Mouse (Mus musculus) bone marrow, adult 2 months (tissue): ENCODE data around the gene AC124502.3. TPM values are rescaled to one million over a fixed set of nuclear protein-coding genes. Genes with fewer than 3 reads are reported as not detected.

Source experiments
- H3K27ac ChIP-seq: fragments of 200-500 bp; 2 replicates; pipeline ENCODE4 v1.5.1; 2012; ENCODE audit warnings: low read depth, mild to moderate bottlenecking, control low read depth, inconsistent platforms, low read length; ENCODE audit not compliant: control insufficient read depth, poor library complexity, insufficient read depth
- H3K4me1 ChIP-seq: fragments of 200-500 bp; 2 replicates; pipeline ENCODE4 v1.6.1; 2011; ENCODE audit warnings: low read length; ENCODE audit not compliant: control insufficient read depth, insufficient read depth
- H3K4me3 ChIP-seq: fragments of 200-500 bp; replicated peaks from 2 replicates; pipeline ENCODE3; 2011; ENCODE audit warnings: mild to moderate bottlenecking, low read depth, low read length, control low read depth; ENCODE audit not compliant: control insufficient read depth
- CTCF ChIP-seq: fragments of 200-500 bp; IDR thresholded peaks from 2 replicates; pipeline ENCODE4 v1.5.1; 2011; ENCODE audit warnings: low read length, control low read depth; ENCODE audit not compliant: control insufficient read depth, insufficient read depth
- POLR2A ChIP-seq: fragments of 200-500 bp; IDR thresholded peaks from 2 replicates; pipeline ENCODE4 v1.6.1; 2011; ENCODE audit warnings: low read depth, mild to moderate bottlenecking, control low read depth, low read length, borderline replicate concordance; ENCODE audit not compliant: control insufficient read depth
- WGBS: fragments of 180-500 bp; shearing (Covaris S2); methylation state at CpG from one replicate; pipeline ENCODE4 v1.1.7; 2018; 5-methylcytosine and 5-hydroxymethylcytosine counted together
- polyA plus RNA-seq: library from polyadenylated mRNA; stranded (reverse); fragments of >200 nt; gene quantifications from 2 replicates; pipeline ENCODE4 v1.2.4, GENCODE M21; 2011; ENCODE audit warnings: low replicate concordance; ENCODE audit not compliant: missing spikeins, insufficient read depth, insufficient read length

Gene AC124502.3
- polyA plus RNA-seq, 1 experiment, result not detected

DNA sequence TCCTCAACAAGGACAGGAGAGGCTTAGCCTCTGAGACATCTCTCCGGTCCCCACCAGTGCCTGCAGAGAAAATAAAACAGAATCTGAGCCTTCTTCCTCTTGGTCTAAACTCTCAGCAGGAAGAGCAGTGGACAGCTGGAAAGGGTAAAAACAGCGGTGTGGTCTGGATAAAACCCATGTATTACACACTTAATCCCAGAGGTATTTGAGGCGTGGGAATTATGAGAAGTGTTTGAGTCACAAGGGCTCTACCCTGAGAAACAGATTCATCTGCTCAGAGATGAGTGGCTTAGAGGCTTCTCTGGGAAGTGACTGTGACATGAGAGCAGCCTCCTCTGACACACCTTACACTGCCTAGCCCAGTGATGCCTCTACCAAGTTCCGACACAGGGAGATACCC lies 21.1 kb upstream of the AC124502.3 start:
- WGBS, result 82% methylated on average over 4 of the region's 4 CpGs
- no peak for TF ChIP-seq CTCF
- TF ChIP-seq POLR2A, result no peak
- Histone ChIP-seq H3K4me3 (no peak overlapping the region), H3K4me1 (no peaks in the 10 kb centered on the region; the same call in 1 of the 2 replicates), H3K27ac (no peak overlapping the region)

DNA sequence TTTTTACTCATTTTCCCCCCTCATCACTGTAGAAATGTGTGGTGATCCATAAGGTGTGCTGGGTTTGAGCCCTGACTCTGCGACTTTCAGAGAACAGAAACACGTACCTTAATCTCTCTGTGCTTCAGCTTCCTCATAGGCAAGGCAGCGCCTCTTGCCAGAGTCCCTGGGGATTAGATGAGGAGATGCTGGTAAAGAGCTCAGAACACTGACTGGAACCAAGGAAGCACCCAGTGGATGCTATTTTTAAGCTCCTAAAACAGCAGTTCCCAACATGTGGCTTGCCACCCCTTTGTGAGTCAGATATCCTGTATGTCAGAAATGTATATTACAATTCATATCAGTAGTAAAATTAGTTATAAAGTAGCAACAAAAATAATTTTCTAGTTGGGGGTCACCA lies 20.5 kb upstream of the AC124502.3 start:
- 70% methylated on average over 3 of the region's 3 CpGs for WGBS
- no peaks in the 10 kb centered on the region; the same call in 1 of the 2 replicates for H3K4me1 ChIP-seq
- no peak for TF ChIP-seq POLR2A
- no peak for TF ChIP-seq CTCF
- H3K27ac ChIP-seq, result no peak overlapping the region
- no peak overlapping the region for H3K4me3 ChIP-seq

DNA sequence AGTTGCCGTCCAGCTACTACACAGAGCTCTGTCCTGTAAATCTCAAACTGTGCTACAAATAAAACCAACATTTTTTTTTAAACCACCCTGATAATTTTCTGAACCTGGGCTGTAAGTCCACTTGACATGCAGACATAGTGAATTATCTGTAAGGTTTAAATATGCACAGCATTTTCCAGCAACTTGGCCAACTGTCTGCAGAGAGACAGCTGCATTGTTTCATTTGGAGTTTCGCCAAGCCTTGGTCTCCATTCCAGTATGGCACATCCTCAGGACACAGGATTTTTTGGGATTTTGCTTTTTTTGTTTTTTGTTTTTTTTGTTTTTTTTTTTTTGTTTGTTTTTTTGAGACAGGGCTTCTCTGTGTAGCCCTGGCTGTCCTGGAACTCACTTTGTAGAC lies 17.3 kb upstream of the AC124502.3 start:
- TF ChIP-seq CTCF (no peak), POLR2A (no peak)
- WGBS, result 84% methylated on average over 2 of the region's 2 CpGs
- Histone ChIP-seq H3K4me1 (no peaks in the 10 kb centered on the region; the same call in 1 of the 2 replicates), H3K27ac (no peak overlapping the region), H3K4me3 (no peak overlapping the region)

DNA sequence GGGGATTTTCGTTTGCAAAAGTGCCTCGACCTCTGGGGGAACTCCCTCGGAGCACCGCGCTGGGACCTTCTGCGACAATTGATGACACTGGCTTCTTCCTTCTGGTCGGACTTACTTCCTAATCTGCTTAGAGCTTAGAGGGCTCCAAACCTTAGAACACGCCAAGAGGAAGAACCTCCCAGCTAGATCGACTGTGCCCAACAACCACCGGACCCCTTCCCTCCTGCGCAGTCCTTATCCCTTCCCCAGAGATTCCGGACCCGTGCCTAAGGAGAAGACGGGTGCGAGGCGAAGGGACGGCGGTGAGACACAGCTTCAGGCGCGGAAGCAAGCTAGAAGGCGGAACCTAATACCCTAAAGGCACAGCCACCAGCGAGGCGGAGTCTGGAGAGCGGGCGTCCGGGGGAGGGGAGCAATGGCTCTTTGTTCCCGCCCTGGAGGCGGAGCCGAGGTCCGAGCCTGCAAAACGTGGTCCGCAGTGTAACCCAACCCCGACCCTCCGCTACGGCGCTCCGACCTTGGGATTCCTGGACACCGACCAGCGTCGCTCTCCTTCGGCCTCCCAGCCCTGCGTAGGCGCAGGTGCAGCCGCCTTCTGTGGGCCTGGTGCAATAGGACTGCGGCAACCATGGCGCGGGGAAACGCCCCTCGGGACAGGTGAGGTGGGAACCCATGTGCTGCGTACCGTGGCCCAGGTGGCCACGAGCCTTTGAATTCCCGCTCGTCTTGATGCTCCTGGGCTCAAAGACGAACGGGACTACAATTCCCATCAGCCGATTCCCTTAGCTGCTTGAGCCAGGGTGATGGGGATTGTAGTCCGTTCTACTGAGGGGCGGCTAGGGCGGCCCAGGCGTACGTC lies 14.8 kb upstream of the AC124502.3 start, which contains the start of gene Slc29a2:
TSS of gene Slc29a2 (plus strand) at position 240 of the 859 bp plus-strand sequence.
- peak within 1 kb of the TSS; percentile 81 for H3K27ac ChIP-seq
- H3K4me3 ChIP-seq, result peak within 1 kb of the TSS; percentile 75
- under 1% methylated on average over 62 of the region's 62 CpGs for WGBS
- H3K4me1 ChIP-seq, result no peaks in the 10 kb centered on the region; the same call in 1 of the 2 replicates
- TF ChIP-seq CTCF (no peak), POLR2A (peak; percentile 90)

DNA sequence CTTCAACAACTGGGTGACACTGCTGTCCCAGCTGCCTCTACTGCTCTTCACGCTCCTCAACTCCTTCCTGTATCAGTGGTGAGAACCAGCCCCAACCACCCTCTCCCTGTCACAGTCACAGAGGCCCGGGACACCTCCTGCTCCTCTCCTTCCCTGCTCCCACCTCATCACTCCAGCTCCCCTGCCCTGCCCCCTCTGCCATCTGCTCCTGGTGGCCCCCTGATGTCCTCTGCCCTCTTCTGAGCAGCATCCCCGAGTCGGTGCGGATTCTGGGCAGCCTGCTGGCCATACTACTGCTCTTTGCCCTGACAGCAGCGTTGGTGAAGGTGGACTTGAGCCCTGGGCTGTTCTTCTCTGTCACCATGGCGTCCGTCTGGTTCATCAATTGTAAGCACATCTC lies 12.6 kb upstream of the AC124502.3 start:
- no peak overlapping the region for H3K4me3 ChIP-seq
- whole genome bisulfite sequencing, result 89% methylated on average over 8 of the region's 8 CpGs
- TF ChIP-seq CTCF, result no peak
- TF ChIP-seq POLR2A, result no peak
- H3K27ac ChIP-seq, result no peak overlapping the region
- H3K4me1 ChIP-seq, result no peaks in the 10 kb centered on the region; the same call in 1 of the 2 replicates

DNA sequence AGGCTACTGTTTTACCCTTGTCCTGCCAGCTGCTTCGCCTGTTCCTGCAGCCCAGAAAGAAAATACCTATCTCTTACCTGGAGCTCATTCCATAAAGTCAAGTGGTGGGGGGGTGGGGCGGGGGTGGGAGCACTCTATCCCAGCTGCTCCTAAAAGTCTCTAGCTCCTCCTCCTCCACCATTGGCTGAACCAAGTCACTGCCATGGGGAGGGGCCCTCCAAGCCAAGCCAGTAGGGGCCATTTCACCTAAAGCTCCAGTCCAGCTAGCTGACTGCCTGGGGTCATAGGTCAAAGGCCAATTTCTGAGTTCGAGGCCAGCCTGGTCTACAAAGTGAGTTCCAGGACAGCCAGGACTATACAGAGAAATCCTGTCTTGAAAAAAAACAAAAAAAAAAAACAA lies 6.0 kb upstream of the AC124502.3 start:
- no peaks in the 10 kb centered on the region for H3K4me1 ChIP-seq
- H3K27ac ChIP-seq, result no peak overlapping the region
- WGBS, result 78% methylated on average over 3 of the region's 3 CpGs
- H3K4me3 ChIP-seq, result no peak overlapping the region
- no peak for TF ChIP-seq POLR2A
- no peak for TF ChIP-seq CTCF

DNA sequence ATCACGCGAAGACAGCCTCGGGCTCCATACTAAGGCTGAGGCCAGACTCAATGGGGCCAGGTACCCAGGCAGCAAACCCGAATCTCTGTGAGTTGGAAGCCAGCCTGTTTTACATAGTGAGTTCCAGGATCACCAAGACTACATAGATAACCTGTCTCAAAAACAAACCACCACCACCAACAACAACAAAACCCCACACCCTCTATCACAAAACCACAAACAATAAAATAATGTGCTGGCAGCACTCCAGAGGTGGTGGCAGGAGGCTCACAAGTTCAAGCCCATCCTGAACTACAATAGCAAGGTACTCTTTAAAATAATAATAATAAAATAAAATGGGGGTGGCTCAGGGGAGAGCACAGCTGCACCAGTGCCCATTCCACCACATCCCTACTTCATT lies 2.1 kb upstream of the AC124502.3 start:
- Histone ChIP-seq H3K27ac (no peak overlapping the region), H3K4me3 (no peak overlapping the region), H3K4me1 (no peaks in the 10 kb centered on the region; the same call in 1 of the 2 replicates)
- 79% methylated on average over 4 of the region's 4 CpGs for WGBS
- TF ChIP-seq CTCF (no peak), POLR2A (no peak)

DNA sequence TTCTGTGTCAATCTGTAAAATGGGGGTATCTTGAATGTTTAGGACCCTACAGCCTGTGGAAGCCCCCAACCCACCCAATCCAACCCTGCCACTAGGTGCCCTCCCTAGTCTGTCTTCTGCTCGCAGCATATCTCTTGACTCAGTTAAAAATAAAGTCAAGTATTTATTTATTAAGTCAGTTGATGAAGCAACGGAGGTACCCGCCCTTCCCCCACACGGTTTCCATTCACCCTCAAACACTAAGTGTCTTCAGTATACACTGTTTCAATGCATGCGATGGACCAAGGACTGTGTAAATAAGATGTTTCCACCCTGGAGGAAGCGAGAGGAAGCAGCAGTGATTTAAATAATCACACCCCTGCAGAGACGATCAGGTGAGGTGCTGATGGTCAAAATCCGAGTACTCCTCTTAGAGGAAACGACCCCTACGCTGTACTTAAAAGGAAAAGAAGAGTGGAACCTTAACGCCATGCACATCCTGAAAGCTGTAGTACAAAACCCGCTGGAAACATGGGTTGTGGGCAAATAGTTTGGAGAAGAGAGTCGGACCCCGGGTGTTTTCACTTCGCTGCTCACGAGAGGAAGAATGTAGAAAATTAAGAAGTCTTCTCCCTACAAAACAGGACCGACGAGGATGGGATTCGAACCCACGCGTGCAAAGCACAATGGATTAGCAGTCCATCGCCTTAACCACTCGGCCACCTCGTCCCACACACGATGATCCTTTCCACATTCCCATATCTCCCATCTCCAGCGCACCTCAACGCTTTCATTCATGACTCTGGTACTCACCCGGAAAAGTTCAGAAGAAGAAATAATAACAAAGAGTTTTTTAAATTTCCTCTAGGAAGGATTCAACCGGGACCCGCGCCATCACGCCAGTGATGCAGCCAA lies 766 bp upstream of the AC124502.3 start:
- Histone ChIP-seq H3K27ac (no peak overlapping the region), H3K4me1 (no peaks in the 10 kb centered on the region; the same call in 1 of the 2 replicates), H3K4me3 (peak overlapping the region; percentile 91)
- 7% methylated on average over 32 of the region's 32 CpGs for WGBS
- TF ChIP-seq POLR2A (no peak), CTCF (no peak)
